Mouse (Mus musculus) embryonic fibroblast, embryonic 13.5 days (primary cell): ENCODE results near the gene Snapin.

Experiments used
- CTCF ChIP-seq: IDR thresholded peaks from 2 replicates; pipeline ENCODE4 v1.5.1; 2011; ENCODE audit warnings: mild to moderate bottlenecking, control low read depth, low read length, moderate library complexity, borderline replicate concordance; ENCODE audit not compliant: insufficient read depth
- POLR2A ChIP-seq: IDR thresholded peaks from 2 replicates; pipeline ENCODE4 v1.6.1; 2011; ENCODE audit warnings: low read depth, mild to moderate bottlenecking, control low read depth, low read length, moderate library complexity

GRCm38 (mm10) chr3:90464552-90465080 lies 26.2 kb downstream of the Snapin start:
- TF ChIP-seq POLR2A = no peak
- TF ChIP-seq CTCF = no peak
